Mouse (Mus musculus) heart, embryonic 10.5 days (tissue): Measurements from ENCODE around the gene Gclm. TPM values are rescaled to one million over a fixed set of nuclear protein-coding genes. Genes with fewer than 3 reads are reported as not detected.
"Not testable (repeated sequence)": the region's sequence is repeated elsewhere in the genome, so short reads cannot be mapped to it uniquely, and the experiment has no call there.

Experiments used
- DNase-seq: peaks from one replicate; pipeline ENCODE4 v3.0.0-alpha.2; 2017; ENCODE audit warnings: low spot score
- H3K27ac ChIP-seq: fragments of 300-500 bp; sonication (generic); 2 replicates; pipeline ENCODE4 v1.5.1; 2016; ENCODE audit warnings: mild to moderate bottlenecking
- H3K27me3 ChIP-seq: fragments of 300-500 bp; sonication (generic); 2 replicates; pipeline ENCODE4 v1.6.1; 2016; ENCODE audit warnings: mild to moderate bottlenecking; ENCODE audit not compliant: poor library complexity, insufficient read depth, severe bottlenecking
- H3K36me3 ChIP-seq: fragments of 300-500 bp; sonication (generic); 2 replicates; pipeline ENCODE4 v1.6.1; 2016; ENCODE audit warnings: mild to moderate bottlenecking, moderate library complexity
- H3K4me1 ChIP-seq: fragments of 300-500 bp; sonication (generic); 2 replicates; pipeline ENCODE4 v1.6.1; 2016; ENCODE audit warnings: mild to moderate bottlenecking
- H3K4me3 ChIP-seq: fragments of 300-500 bp; sonication (generic); 2 replicates; pipeline ENCODE4 v1.5.1; 2016; ENCODE audit warnings: mild to moderate bottlenecking, moderate library complexity
- H3K9me3 ChIP-seq: fragments of 300-500 bp; sonication (generic); 2 replicates; pipeline ENCODE4 v1.6.1; 2016; ENCODE audit warnings: mild to moderate bottlenecking, moderate library complexity
- WGBS: fragments of 180-500 bp; shearing (Covaris S2); methylation state at CpG from one replicate; pipeline ENCODE4 v1.1.7; 2016; 5-methylcytosine and 5-hydroxymethylcytosine counted together
- polyA plus RNA-seq: library from polyadenylated mRNA; unstranded; fragments of >200 nt; fragmentation: Nextera tagmentation; extraction: Ambion mirVana; gene quantifications from 2 replicates; pipeline ENCODE4 v1.2.1, GENCODE M21; 2016

Gclm gene
- polyA plus RNA-seq, 1 experiment from 2014 or later, result 76.0 TPM

- no peak for DNase-seq
- H3K9me3 ChIP-seq, result no peaks in the 10 kb centered on the region
- no peaks in the 10 kb centered on the region for H3K27me3 ChIP-seq
- peaks cover 17% of the 10 kb centered on the region for H3K4me1 ChIP-seq
- H3K4me3 ChIP-seq, result no peak overlapping the region
- peaks cover 21% of the 10 kb centered on the region for H3K36me3 ChIP-seq
- H3K27ac ChIP-seq, result no peak overlapping the region
- WGBS, result 85% methylated on average over 5 of the region's 5 CpGs
Measured at GRCm38 (mm10) chr3:122288613-122289195, 43.3 kb downstream of the Gclm start.

- 69% methylated on average over 4 of the region's 4 CpGs for WGBS
Measured at GRCm38 (mm10) chr3:122289344-122289743, 44.0 kb downstream of the Gclm start.

GRCm38 (mm10) chr3:122290696-122291095 is 45.3 kb downstream of the Gclm start:
- WGBS, result 72% methylated on average over 7 of the region's 7 CpGs
- Histone ChIP-seq H3K36me3 (peaks cover 3% of the 10 kb centered on the region), H3K27ac (peak overlapping the region; percentile 67; the same call in 1 of the 2 replicates), H3K9me3 (no peaks in the 10 kb centered on the region), H3K4me1 (peaks cover 17% of the 10 kb centered on the region), H3K27me3 (no peaks in the 10 kb centered on the region; the same call in 1 of the 2 replicates), H3K4me3 (no peak overlapping the region)
- no peak for DNase-seq

More at GRCm38 (mm10) chr3:122289344-122289743, 44.0 kb downstream of the Gclm start:
- not testable (repeated sequence) for DNase-seq, H3K9me3 ChIP-seq, H3K4me3 ChIP-seq, H3K27ac ChIP-seq, H3K27me3 ChIP-seq
- H3K4me1 ChIP-seq, result peaks cover 17% of the 10 kb centered on the region
- H3K36me3 ChIP-seq, result peaks cover 15% of the 10 kb centered on the region

- Histone ChIP-seq H3K4me1 (peaks cover 17% of the 10 kb centered on the region), H3K27me3 (peaks cover 2% of the 10 kb centered on the region; the same call in 1 of the 2 replicates), H3K9me3 (no peaks in the 10 kb centered on the region), H3K4me3 (peak overlapping the region; percentile 88; the same call in 1 of the 2 replicates), H3K27ac (peak overlapping the region; percentile 98), H3K36me3 (no peaks in the 10 kb centered on the region)
- 35% methylated on average over 12 of the region's 12 CpGs for WGBS
- peak; percentile 89 for DNase-seq
Measured at GRCm38 (mm10) chr3:122291828-122292227, 46.5 kb downstream of the Gclm start.

- peak; percentile 96 for DNase-seq
- H3K27ac ChIP-seq, result peak overlapping the region; percentile 98
- no peaks in the 10 kb centered on the region for H3K36me3 ChIP-seq
- peaks cover 19% of the 10 kb centered on the region for H3K4me1 ChIP-seq
- WGBS, result 5% methylated on average over 54 of the region's 54 CpGs
- peak overlapping the region; percentile 88 for H3K4me3 ChIP-seq
- H3K9me3 ChIP-seq, result no peaks in the 10 kb centered on the region
- H3K27me3 ChIP-seq, result peaks cover 9% of the 10 kb centered on the region; the same call in 1 of the 2 replicates
Measured at GRCm38 (mm10) chr3:122292300-122293222, 47.2 kb downstream of the Gclm start.

GRCm38 (mm10) chr3:122293223-122293953 is 48.0 kb downstream of the Gclm start:
- H3K27ac ChIP-seq, result peak overlapping the region; percentile 98
- no peak for DNase-seq
- H3K4me3 ChIP-seq, result peak overlapping the region; percentile 88
- no peaks in the 10 kb centered on the region for H3K9me3 ChIP-seq
- H3K27me3 ChIP-seq, result peaks cover 16% of the 10 kb centered on the region; the same call in 1 of the 2 replicates
- H3K36me3 ChIP-seq, result no peaks in the 10 kb centered on the region
- H3K4me1 ChIP-seq, result peaks cover 19% of the 10 kb centered on the region
- 1% methylated on average over 105 of the region's 105 CpGs for WGBS

- Histone ChIP-seq H3K27ac (peak within 1 kb of the TSS; percentile 98), H3K9me3 (no peaks in the 10 kb centered on the region), H3K36me3 (no peaks in the 10 kb centered on the region), H3K4me1 (peaks cover 19% of the 10 kb centered on the region), H3K4me3 (peak within 1 kb of the TSS; percentile 88), H3K27me3 (peaks cover 24% of the 10 kb centered on the region)
- peak; percentile 95 for DNase-seq
- WGBS, result 10% methylated on average over 37 of the region's 37 CpGs
Measured at GRCm38 (mm10) chr3:122293954-122294850, 48.8 kb downstream of the Gclm start, which contains the start of gene Bcar3. TSS of gene Bcar3 (plus strand) at chr3:122294136.

- Histone ChIP-seq H3K27me3 (peaks cover 29% of the 10 kb centered on the region), H3K9me3 (no peaks in the 10 kb centered on the region), H3K36me3 (no peaks in the 10 kb centered on the region), H3K4me3 (no peak overlapping the region), H3K27ac (no peak overlapping the region), H3K4me1 (peaks cover 19% of the 10 kb centered on the region)
- no peak for DNase-seq
- WGBS, result 7% methylated on average over 5 of the region's 5 CpGs
Measured at GRCm38 (mm10) chr3:122295511-122295910, 50.2 kb downstream of the Gclm start.

- Histone ChIP-seq H3K4me1 (peaks cover 26% of the 10 kb centered on the region), H3K27me3 (peaks cover 41% of the 10 kb centered on the region), H3K4me3 (no peak overlapping the region), H3K36me3 (no peaks in the 10 kb centered on the region), H3K27ac (no peak overlapping the region), H3K9me3 (no peaks in the 10 kb centered on the region)
- DNase-seq, result no peak
- 67% methylated on average over 5 of the region's 5 CpGs for WGBS
Measured at GRCm38 (mm10) chr3:122296979-122297378, 51.6 kb downstream of the Gclm start.

GRCm38 (mm10) chr3:122300983-122301919 is 55.9 kb downstream of the Gclm start:
- peaks cover 16% of the 10 kb centered on the region for H3K4me1 ChIP-seq
- H3K4me3 ChIP-seq, result no peak overlapping the region
- WGBS, result 59% methylated on average over 9 of the region's 9 CpGs
- no peaks in the 10 kb centered on the region for H3K9me3 ChIP-seq
- H3K27ac ChIP-seq, result no peak overlapping the region
- no peak for DNase-seq
- peaks cover 69% of the 10 kb centered on the region for H3K27me3 ChIP-seq
- no peaks in the 10 kb centered on the region for H3K36me3 ChIP-seq

GRCm38 (mm10) chr3:122304560-122304959 is 59.2 kb downstream of the Gclm start:
- 83% methylated on average over 4 of the region's 4 CpGs for WGBS
- Histone ChIP-seq H3K27ac (no peak overlapping the region), H3K36me3 (no peaks in the 10 kb centered on the region), H3K4me1 (peaks cover 14% of the 10 kb centered on the region), H3K9me3 (no peaks in the 10 kb centered on the region), H3K27me3 (peaks cover 74% of the 10 kb centered on the region), H3K4me3 (no peak overlapping the region)
- DNase-seq, result no peak
